Mouse (Mus musculus) spleen, postnatal 10 days (tissue): ENCODE results near the gene Itgb3.

Experiments
- DNase-seq, 2 experiments: peaks; one replicate each; pipeline ENCODE4 v3.0.0; 2021 to 2022; ENCODE audit warnings: low spot score in 2 of 2

Gene Itgb3

GRCm38 (mm10) chr11:104622040-104622962, 14.5 kb downstream of the Itgb3 start:
- DNase-seq: no peak

GRCm38 (mm10) chr11:104624791-104625391, 17.1 kb downstream of the Itgb3 start:
- DNase-seq: no peak

- DNase-seq: no peak
Measured at GRCm38 (mm10) chr11:104625453-104626402, 17.9 kb downstream of the Itgb3 start.

- no peak for DNase-seq
Measured at GRCm38 (mm10) chr11:104626635-104627034, 18.8 kb downstream of the Itgb3 start.

- no peak for DNase-seq
Measured at GRCm38 (mm10) chr11:104627616-104628301, 20.0 kb downstream of the Itgb3 start.

- DNase-seq: no peak
Measured at GRCm38 (mm10) chr11:104628566-104628965, 20.8 kb downstream of the Itgb3 start.

- DNase-seq: no peak
Measured at GRCm38 (mm10) chr11:104630185-104630835, 22.5 kb downstream of the Itgb3 start.

- peak in 1 of 2 experiments; percentile 66 for DNase-seq
Measured at GRCm38 (mm10) chr11:104631306-104631705, 23.5 kb downstream of the Itgb3 start.

GRCm38 (mm10) chr11:104637010-104637409, 29.2 kb downstream of the Itgb3 start:
- DNase-seq: peak in 1 of 2 experiments; percentile 72

- no peak for DNase-seq
Measured at GRCm38 (mm10) chr11:104638006-104638405, 30.2 kb downstream of the Itgb3 start.

- DNase-seq: no peak
Measured at GRCm38 (mm10) chr11:104638906-104639305, 31.1 kb downstream of the Itgb3 start.

- no peak for DNase-seq
Measured at GRCm38 (mm10) chr11:104639634-104640033, 31.8 kb downstream of the Itgb3 start.

GRCm38 (mm10) chr11:104640894-104641293, 33.1 kb downstream of the Itgb3 start:
- DNase-seq: no peak

- DNase-seq: no peak
Measured at GRCm38 (mm10) chr11:104643236-104643635, 35.4 kb downstream of the Itgb3 start.

GRCm38 (mm10) chr11:104645402-104645801, 37.6 kb downstream of the Itgb3 start:
- no peak for DNase-seq

GRCm38 (mm10) chr11:104646173-104646572, 38.4 kb downstream of the Itgb3 start:
- no peak for DNase-seq

- no peak for DNase-seq
Measured at GRCm38 (mm10) chr11:104646611-104647010, 38.8 kb downstream of the Itgb3 start.

GRCm38 (mm10) chr11:104647188-104647867, 39.5 kb downstream of the Itgb3 start:
- DNase-seq: no peak

GRCm38 (mm10) chr11:104648571-104648970, 40.8 kb downstream of the Itgb3 start:
- DNase-seq: peak; percentile 56 to 80

- DNase-seq: peak in 1 of 2 experiments; percentile 40
Measured at GRCm38 (mm10) chr11:104660599-104660998, 52.8 kb downstream of the Itgb3 start.
